Mouse (Mus musculus) frontal cortex, adult (tissue): ENCODE results near the gene Fam155a.
"Not testable (repeated sequence)": the region's sequence is repeated elsewhere in the genome, so short reads cannot be mapped to it uniquely, and the experiment has no call there.

Source experiments
- ATAC-seq: cut with Nextera tagmentation; 2 replicates; pipeline ENCODE4 v1.9.2; 2017; ENCODE audit warnings: mild to moderate bottlenecking, moderate library complexity, mixed read lengths; ENCODE audit not compliant: low TSS enrichment

Gene Fam155a

DNA sequence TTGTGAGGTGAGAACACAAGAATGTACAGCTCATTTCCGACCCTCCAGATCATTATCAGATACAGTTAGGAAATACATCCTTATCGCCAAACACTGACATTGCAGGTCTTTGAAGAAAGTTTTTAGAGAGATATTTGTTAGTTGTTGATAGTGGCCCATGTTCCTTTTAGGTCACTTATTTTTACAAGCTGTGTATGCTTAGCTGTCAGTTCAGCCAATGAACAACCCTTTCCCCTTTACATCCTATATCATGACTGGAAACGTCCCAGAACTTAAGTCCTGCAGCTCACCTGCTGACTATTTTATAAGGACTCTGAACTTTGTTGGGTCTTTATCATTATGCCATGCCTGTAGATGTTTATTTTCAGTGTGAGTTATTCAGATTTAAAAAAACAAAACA lies 366.3 kb downstream of the Fam155a start:
- ATAC-seq = no peak

DNA sequence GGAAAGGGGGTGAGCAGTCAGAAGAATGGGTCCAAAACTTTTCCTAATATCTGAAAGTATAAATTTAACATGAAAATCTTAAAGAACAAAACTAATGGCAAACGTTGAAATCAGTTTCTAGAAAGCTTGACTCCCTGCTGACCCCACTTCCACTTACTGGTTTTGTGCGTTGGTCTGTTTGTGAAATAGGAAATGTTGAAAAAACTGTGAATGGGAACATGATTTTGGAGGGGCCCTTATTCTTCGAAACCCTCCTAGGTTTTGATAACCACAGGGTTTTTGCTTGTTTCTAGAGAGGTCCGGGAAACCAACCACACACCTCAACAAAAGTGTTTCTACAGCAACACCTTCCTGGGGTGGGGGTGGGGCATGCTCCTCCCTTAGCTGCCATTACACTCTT lies 368.6 kb downstream of the Fam155a start:
- no peak for ATAC-seq

DNA sequence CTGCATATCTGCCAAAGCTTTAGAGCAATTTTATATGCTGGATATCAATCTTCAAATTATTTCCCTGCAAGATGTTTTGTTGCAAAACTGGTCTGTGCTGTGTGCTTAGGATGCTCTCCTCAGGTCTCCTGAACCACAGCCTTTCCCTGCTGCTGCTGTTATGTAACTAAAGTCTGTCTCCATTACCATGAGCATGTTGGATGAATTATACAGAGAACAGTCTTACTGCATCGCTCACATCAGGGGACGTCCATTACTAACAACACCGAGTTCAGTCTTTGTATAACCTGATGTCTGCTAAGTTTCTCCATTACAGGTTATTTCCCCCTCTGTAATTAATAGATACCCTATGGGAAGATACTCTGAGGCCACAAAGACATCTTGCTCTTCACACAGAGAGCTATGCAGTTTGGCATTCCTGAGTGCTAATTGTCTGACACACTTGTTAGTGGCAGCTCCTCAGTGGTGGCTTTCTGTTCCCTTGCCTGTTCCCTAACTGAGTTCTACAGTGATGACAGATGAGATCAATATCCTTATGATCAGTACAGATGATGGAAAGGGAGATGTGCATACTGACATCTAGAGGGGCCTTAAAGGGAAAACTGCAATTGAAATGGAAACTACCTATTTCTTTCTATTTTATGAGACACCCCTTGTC lies 372.2 kb downstream of the Fam155a start:
- peak; percentile 82 for ATAC-seq

DNA sequence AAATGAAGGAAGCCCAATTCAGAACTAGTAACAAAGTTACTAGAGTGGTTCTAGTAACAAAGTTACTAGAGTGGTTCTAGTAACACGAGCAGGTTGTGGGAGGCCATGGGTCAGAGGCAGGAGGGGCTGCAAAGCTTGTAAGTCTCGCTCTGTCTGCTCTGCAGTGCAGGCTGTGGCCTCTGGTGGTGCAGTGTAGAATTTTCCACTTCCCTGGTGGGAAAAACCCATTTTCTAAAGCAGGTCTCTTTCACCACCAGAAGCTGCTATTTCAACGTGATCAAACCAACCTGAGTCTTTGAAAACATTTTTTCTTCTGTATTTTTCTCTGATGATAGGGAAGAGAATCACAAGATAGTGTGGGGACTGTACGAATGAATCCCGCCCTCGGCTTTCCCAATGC lies 372.9 kb downstream of the Fam155a start:
- ATAC-seq = peak; percentile 50

DNA sequence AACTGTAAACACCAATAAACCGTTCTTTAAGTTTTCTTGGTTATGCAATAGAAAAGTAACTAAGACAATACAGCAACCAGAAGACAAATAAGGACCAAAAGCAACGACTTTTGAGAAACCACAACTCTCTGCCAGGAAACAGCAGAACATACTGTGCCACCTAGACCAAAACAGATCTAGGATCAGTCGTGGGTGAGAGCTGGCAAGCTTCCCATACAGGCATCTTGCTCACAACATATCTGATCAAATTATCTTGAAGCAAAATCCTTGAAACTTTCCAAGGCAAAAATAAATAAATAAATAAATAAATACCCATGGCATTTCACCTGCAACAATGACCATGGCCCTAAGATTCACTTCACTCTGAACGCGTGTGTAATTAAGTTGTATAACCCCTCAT lies 376.3 kb downstream of the Fam155a start:
- no peak for ATAC-seq

DNA sequence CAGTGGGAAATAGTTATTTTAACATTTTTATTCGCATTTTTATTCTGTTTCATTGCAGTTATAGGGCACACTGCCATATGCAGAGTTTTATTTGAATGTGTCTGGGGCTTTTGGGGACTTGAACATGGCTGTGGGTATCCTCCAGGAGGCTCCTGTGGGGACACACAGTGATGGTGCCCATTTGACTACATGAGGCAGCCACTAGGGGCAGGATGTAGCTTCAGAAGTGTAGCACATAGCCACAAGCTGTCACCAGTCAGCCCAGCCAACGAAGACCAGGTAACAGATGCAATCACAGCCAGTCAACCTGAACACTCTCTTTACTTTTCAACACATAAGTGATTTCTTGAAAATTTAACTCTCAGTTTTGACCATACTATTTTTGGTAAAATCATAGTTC lies 377.7 kb downstream of the Fam155a start:
- ATAC-seq = no peak

DNA sequence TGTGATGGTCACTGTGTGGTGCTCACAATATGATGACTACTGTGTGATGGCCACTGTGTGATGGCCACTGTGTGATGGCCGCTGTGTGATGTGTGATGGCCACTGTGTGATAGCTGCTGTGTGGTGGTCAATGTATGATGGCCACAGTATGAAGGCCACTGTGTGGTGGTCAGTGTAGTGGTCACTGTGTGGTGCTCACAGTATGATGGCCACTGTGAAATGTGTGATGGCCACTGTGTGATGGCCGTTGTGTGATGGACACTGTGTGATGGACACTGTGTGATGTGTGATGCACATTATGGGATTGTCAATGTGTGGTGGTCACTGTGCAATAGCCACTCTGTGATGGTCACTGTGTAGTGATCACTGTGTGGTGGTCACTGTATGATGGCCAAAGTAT lies 380.7 kb downstream of the Fam155a start:
- ATAC-seq = not testable (repeated sequence)

DNA sequence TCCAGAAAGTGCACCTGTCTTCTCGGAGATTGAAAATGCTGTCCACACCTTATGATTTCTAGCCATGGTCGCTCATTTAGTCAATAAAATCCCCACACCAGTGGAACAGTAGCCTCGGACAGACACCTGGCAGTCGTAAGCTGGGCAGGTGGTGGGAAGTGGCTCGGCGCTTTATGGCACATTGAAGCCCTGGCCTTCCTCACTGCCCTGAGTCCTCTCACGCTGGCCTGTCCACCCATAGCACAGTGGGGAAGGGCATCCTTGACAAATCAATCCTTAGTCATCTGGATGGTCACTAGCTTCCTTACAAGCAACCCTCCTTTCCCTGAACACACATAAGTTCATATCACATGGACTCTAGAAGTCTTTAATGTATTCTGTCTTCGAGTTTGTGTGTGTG lies 401.8 kb downstream of the Fam155a start:
- ATAC-seq = no peak

DNA sequence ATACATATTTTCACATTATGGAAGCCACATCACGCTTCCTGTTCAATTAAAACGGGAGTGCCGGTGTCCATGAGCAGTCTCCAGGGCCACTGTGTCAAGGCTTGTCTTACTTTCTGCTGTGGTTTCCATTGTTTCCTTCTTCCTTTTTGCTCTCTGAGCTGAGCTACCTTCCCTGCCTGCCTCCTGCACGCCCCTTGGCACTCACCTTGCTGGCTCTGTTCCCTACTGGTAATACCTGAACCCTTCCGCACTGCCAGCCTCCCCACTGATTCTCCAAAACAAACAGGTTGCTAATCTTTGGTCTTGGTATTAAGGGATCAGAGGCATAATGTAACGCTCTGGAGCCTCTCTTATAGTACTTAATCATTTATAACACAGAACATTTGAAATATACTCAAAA lies 403.2 kb downstream of the Fam155a start:
- no peak for ATAC-seq

DNA sequence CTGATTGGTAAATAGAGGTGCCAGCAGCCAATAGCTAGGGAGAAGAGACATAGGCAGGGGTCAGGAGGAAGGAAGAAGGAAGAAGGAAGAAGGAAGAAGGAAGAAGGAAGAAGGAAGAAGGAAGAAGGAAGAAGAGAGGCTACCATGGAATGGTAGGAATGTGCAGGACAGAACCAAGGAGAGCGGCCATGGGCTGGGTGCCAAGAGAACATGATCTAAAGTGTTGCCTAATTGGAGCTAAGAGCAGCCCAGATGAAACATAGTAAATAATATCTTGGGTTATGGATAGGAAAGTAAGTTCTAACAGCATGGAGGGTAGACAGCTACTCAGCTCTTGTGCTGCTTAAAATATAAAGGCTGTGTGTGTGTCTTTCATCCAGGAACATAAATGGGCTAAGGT lies 405.6 kb downstream of the Fam155a start:
- no peak for ATAC-seq

DNA sequence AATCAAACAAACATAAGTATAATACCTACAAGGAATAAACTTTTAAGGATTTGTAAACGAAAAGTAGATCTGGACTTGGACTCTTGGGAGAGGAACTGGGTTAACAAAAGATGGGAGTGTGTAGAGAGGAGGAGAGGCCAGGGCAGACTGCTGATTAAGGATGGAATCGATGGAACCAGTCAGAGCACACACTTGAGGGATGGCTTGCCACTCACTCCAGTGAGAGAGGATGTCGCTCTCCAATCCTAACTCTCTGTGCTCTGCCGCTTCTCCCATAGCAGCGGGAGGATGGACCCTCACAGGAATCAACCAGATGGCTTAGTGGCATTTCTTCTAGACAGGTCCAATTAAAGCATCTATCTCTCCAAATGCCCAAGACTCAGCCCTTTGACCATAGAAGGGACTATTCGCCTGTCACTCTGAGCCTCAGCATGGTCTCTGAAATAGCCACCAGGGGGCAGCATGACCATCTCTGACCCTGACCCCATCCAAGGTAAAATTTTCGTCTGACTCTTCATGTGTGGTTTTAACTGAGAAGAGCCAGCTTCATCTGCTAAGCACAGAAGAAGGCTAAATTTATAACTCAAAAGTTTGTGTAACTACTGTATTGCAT lies 422.3 kb downstream of the Fam155a start:
- peak; percentile 44; the same call in 1 of the 2 replicates for ATAC-seq

DNA sequence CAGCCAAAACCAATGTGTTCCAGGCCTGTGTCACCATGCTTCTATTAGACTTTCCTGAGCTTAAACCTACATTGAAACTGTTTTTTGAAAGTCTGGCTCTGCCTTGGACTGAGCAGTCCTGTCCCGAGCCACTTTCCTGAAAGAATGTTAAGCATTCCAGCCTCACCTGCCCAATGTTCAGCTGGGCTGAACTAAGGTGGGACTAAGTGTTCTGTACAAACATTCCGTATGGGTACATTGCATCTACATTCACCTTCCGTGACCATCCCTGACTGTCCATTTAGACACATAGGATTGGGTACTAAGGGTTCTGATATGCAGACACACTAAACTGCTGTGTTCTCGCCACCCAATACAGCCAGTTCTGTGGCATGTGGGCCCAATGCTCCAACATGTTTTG lies 423.8 kb downstream of the Fam155a start:
- no peak for ATAC-seq

DNA sequence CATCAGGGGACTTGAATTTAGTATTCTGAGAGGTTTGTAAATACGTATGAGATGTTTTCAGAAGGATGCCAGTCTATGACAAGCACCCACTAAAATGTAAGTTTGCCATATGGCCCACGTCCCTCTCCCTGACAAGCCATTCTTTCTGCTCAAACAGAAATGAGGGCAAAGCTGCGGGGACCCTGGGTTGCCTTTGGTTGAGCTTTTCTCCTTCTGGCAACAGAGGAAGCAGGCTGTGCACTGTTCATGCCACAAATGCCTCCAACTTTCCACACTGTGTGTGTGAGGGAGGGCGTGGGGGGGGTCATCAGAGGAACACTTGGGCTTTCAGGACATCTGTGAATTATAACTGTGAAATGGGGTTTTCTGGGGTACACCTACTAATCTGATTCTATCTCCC lies 426.8 kb downstream of the Fam155a start:
- ATAC-seq = no peak

DNA sequence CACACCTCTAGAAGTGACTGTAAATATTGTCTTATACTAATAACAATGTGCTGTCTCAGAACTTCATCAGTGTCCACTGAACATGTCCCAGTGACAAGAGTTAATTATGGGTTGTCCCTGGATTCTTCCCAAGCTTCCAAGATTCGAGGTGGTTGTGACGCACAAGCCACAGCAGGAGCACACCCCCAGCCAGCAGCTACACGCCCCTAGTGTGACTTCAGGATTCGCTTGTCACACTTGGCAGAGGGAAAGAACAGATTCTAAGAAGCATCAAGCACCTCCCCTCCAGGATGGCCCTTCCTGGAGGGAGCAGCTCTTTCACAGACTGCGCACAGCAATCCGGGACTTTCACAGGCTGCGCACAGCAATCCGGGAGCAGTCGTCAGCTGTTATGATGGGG lies 428.0 kb downstream of the Fam155a start:
- ATAC-seq = no peak

DNA sequence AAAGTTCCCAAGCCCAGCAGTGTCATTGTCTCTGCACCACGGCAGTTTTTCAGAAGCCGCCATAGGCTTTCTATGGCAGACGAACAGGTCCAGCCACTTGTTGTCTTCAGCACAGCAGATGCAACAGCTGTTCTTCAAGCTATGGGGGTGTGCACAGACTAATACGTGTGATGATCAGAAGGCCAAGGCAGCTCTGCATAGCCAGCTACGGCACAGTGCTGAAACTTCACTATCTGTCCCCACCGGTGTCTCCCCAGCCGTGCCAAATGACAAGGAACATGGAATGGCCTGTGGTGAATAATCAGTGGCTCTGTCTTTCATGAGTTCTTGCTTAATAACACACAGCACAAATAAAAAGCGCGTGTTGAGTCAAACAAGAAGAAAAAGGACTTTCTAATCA lies 428.4 kb downstream of the Fam155a start:
- ATAC-seq = no peak

DNA sequence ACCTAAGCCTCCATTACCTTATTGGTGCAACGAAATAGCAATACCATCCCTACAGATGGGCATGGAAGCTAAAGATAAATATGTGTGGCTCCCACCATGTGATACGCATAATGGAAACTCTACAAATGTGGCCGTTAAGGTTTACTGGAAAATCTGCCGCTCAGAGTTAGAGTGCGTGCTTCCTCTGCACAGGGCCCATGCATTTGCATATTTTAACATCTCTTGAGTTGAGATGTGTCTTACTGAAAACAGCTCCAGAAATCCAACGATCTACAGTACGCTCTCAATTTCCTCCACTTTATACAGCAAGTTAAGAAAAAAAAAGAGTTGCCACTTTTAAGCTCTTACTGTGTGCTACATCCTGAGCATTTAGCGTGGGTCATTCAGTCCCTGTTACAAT lies 433.1 kb downstream of the Fam155a start:
- peak; percentile 90 for ATAC-seq

DNA sequence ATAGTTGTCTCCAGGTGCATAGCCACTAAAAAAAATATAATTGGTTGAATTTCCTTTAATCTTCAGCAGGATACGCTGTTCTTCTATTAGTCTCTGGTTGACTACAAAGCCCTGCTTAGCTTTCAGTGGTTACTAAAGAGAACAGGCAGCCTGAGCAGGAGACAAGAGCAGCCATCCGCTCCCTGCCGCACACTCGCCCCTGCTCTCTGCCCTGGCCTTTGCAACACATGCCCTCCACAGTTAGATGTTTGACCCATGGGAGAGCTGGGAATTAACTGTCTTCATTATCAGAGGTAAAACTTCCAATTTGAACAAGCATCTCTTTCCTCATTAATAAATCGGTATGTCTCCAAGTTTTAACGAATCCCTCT lies 435.0 kb downstream of the Fam155a start:
- ATAC-seq = no peak

DNA sequence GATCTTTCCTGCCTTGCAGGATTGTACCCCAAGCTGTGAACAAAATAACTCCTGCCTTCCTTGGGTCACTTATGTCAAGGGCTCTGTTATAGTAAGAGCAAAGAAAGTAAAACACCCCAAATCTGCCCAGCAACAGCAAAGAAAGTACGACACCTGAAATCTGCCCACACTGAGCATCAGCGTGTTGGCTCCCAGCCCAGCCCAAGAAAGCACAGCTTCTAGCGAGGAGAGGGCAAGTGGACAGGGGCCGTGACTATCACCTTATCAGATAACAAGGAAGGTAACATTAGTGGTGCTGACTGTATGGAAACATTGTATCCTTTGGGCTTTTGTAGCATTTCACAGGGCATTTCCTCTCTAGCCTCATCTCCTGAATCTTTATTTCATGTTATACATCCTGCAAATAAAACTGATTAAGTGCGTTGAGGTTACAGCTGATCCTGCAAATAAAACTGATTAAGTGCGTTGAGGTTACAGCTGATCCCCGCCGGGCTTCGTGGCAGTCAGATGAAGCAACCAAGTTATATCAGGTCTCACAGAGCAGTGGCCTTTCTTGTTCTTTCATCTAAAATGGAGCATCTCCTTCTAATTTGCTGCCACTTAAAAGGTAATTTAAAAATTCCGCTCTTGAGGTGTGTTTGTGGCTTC lies 435.6 kb downstream of the Fam155a start:
- ATAC-seq = no peak

DNA sequence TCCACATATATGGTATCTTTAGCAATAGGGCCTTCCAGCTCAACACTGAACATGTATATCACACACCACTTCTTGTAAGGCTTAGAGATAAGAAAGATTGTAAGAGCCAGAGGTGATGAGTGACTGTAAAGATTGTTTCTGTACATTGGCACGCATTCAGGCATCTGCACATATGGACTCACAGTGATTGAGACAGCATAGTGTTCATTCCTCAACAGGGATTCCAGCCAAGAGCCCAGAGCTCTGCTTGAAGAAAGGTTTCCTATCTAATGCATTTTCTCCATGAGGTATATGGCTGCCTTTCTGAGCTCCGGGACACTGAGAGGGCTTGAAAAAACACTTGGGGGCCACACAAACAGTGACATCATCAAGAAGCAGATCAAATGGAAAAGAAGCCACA lies 438.2 kb downstream of the Fam155a start:
- ATAC-seq = no peak

DNA sequence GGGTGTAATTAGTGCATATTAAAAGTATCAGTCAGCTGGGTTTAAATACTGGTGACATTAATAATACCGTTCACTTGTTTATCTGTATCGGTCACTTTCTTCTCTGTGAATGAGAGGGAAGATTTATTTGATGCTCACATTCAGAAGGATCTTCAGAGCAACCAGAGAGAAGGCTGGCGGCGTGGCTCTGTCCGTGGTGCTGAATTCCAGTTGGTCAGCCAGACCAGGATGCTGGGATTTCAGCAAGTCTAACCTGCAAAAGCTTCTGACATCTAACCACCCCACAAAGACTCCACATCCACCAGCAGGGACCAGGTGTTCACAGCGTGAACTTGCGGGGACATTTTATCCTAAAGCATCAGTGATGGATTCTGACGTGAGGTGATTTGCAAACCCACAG lies 461.5 kb downstream of the Fam155a start:
- no peak for ATAC-seq

DNA sequence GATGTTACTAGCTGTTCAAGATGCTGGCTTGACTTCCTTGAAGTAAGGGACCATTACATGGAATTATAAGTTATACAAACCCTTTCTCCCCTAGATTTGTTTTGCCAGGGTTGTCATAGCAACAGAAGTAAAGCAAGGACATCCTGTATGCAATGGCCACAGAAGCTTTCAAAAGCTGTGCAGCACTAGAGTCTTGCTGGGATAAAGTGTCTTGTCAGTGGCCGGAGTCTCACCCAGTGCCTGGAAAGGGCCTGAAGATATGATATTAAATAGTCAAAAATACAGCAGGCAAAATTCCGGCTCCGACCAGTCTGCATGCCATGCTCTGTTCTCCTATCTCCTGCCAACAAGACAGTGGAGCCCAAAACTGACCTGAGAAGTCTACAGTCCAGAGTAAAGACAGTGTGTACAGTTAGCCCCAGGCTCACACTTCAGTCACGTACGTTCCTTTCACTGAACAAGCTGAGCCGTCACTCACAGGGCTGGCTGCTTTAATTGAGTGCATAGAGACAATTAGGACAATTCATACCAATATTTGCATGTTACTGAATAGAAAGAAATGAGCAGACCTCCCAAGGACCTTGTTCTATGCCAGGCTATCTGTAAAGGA lies 467.3 kb downstream of the Fam155a start:
- 0 out of 2 replicates have a peak, but pooled peaks have one; percentile 41 for ATAC-seq

DNA sequence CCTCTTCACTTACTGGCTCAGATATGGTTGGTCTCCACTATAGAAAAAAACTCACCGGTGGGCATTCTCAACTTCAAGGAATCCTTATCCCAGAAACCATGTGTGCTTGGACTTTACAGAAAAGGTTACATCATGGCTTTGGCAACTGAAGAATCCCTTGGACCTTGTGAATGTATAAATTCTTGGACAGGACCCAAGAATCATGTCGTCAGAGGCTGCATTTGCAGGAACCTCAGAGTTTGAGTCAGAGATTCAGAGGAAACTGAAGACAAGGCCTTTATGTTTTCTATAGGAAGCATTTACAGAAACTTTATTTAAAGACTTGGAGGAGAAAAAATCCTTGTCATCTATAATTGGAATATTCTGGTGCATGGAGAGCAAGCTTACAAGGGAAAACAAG lies 475.9 kb downstream of the Fam155a start:
- ATAC-seq = 0 out of 2 replicates have a peak, but pooled peaks have one; percentile 17

DNA sequence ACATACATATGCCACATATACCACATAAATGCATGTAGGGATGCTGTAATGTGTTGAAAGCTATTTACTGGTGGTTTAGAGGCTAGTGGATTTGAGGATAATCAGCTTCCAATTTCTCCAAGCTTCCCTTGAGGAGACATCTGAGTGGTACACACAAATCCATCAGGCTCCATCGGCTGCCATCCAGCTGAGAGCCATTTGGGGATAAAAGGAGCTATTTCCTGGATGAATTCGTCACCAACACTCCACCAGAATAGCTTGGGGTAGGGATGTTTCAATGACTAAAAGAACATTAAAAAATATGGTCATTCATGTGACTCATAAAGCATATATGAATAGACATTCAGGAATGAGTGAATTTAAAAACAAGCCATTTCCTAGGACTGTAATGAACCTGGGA lies 478.4 kb downstream of the Fam155a start:
- peak; percentile 69 for ATAC-seq
